Mouse (Mus musculus): ENCODE results near the gene Ak2.

Ak2 gene

GRCm38 (mm10) chr4:129047721-129048421 is 56.1 kb downstream of the Ak2 start:
- in situ Hi-C loops (cut with MboI), result no loop called here

- in situ Hi-C loops (cut with MboI), result no loop called here
Measured at GRCm38 (mm10) chr4:129048501-129049305, 56.9 kb downstream of the Ak2 start.

DNA sequence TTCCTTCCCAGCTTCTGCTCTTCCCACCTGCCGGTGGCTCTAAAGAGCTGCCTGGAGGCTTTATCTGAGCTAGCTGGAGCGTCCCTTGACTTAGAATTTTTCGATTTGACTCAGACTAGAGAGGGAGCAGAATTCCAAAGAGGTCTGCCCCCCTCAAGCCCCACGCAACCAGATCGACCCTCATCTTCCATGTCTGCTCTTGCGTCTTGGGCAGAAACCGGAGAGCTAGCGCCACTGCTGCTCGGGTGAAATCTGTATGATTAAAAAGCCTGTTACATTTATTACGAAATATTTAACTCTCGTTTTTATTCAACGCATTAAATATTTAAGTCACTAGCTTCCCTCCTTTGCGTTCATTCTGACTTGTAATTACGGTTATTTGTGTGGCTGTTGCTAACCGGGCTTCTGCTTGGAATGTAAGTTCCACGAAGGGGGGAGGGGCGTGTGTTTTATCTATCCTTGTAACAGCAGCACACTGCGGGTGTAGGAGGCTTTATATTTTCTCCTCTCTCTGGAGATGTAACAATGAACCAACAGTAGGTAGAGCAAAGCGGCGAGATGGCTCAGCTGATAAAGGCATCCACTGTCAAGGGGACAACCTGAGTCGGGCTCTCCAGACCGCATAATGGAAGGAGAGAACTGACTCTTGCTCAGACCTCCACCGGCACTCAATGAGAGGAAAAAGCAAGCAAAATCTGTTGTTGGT is 57.7 kb downstream of the Ak2 start:
- in situ Hi-C loops (cut with MboI), result no loop called here

- in situ Hi-C loops (cut with MboI), result no loop called here
Measured at GRCm38 (mm10) chr4:129050365-129050764, 58.6 kb downstream of the Ak2 start.

GRCm38 (mm10) chr4:129050901-129051417 is 59.2 kb downstream of the Ak2 start:
- in situ Hi-C loops (cut with MboI), result no loop called here

GRCm38 (mm10) chr4:129051461-129052183 is 59.9 kb downstream of the Ak2 start:
- in situ Hi-C loops (cut with MboI), result no loop called here

- in situ Hi-C loops (cut with MboI), result no loop called here
Measured at GRCm38 (mm10) chr4:129054757-129055156, 63.0 kb downstream of the Ak2 start.

- in situ Hi-C loops (cut with MboI), result no loop called here
Measured at GRCm38 (mm10) chr4:129055562-129055961, 63.8 kb downstream of the Ak2 start.

DNA sequence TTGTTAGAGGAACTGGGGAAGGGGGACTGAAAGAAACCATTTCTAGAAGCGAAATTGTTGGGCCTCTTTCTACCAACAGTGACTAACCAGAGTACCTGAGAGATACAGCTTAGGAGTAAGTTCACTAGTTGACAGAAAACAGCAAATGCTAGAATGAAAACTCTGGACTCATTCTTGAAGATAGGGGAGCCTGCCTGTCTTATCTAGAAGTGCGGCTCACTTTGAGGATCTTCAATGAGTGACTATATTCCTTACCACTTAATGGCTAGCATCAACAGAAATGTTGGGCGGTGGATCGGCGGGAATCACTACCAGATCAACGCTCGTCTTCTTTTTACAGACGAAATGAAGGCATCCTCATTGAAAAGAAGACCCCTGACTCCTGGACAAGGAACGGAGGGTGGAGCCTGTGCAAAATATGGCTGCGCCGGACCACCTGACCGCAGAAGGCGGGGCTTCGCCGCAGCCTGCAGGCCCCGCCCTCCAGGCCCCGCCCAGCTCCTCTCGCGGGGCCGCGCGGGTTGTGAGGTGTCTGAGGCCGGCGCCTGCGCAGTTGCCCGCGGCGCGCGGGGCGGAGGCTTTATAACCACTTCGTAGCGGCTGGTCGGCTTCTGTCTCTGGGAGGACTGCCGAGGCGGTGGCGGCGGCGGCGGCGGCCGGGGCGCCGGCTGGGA is 65.9 kb downstream of the Ak2 start:
- in situ Hi-C loops (cut with MboI), result no loop called here

DNA sequence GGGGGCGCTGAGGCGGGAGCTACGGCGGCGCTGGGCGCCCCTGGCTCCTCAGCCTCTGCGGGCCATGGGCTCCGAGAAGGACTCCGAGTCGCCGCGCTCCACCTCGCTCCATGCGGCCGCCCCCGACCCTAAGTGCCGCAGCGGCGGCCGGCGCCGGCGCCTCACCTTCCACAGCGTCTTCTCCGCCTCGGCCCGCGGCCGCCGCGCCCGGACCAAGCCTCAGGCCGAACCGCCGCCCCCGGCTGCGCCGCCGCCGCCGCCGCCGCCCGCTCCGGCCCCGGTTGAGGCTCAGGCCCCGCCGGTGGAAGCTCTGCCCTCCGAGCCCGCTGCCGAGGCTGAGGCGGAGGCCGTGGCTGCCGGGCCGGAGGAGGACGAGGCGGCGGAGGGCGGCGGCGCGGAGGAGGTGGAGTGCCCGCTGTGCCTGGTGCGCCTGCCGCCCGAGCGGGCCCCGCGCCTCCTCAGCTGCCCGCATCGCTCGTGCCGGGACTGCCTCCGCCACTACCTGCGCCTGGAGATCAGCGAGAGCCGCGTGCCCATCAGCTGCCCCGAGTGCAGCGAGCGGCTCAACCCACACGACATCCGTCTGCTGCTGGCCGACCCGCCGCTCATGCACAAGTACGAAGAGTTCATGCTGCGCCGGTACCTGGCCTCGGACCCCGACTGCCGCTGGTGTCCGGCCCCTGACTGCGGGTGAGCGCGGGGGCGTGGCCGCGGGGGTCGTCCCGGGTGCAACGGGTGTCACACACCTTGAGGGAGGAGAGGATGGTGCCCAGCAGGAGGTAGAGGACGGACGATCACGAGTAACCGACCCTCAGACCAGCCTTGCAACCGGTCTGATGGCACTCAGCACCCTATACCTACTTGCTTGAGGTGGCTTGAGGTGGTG is 66.7 kb downstream of the Ak2 start, which contains the start of gene Rnf19b:
Rnf19b (plus strand) TSS at position 65 of the 886 bp plus-strand sequence.
- in situ Hi-C loops (cut with MboI), result no loop called here

GRCm38 (mm10) chr4:129059125-129059551 is 67.4 kb downstream of the Ak2 start:
- in situ Hi-C loops (cut with MboI), result no loop called here

DNA sequence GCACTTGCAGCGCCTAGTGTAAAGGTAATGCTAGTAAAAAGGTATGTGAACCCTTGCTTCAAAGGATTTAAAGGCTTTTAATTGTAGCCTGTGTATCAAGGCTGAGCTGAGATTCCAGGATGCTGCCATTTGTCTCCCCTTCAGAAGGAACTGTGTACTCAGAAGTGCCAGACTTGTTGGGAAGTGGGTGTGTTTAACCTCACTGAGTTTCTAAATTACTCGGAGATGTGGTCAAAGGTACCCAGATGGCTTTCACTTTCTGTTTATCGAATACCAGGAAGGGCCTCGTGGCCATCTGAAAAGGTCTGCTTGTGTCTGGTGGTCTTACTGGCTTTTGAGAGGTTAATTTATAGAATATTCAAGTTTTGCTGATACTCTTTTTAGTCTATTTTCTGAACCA is 68.2 kb downstream of the Ak2 start:
- in situ Hi-C loops (cut with MboI), result no loop called here
